Mouse (Mus musculus): ENCODE data around the gene Tnfrsf9. TPM values are rescaled to one million over a fixed set of nuclear protein-coding genes. Genes with fewer than 3 reads are reported as not detected.

Gene Tnfrsf9
- polyA plus RNA-seq, 1 experiment from 2014 or later, result 0.49 TPM

DNA sequence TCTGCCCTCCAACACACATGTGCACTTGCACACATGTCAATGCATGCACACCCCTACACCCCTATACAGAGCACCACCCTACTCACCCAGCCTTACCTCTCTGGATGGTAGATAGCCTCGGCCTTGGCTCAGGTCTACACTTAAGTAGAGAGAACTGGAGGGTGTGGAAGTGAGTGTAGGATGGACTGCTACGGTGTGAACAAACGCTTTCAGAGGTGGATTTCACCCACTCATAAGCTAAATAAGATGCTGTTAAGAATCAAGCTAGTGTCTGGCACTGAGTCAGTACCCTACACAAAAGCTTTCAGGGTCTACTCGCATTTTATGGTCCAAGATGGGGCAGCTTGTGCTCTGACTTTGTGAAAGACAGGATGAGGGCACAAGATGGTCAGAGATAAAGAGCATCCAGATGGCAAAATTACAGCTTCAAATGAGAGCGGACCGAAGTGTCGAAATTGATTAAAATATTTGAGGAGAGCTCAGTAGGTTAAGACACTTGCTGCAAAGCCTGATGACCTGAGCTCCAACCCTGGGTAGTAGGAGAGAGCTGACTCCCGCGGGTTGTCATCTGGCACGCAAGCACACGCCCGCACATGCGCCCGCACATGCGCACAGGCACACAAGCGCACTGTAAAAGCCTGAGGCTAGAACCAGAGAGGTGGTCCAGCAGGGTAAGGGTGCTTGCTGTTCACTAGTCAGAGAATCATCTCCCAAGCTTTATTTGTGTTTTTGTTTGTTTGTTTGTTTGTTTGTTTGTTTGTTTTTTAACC, 23.1 kb downstream of the Tnfrsf9 start:
- H3K27ac ChIP-seq (ENCODE audit: low read length), result no peak overlapping the region
- no peaks in the 10 kb centered on the region for H3K27me3 ChIP-seq (ENCODE audit: control insufficient read depth, insufficient read depth, low read depth, low read length)
- H3K9me3 ChIP-seq (ENCODE audit: control insufficient read depth, low read length), result no peaks in the 10 kb centered on the region
- 74% methylated on average over 16 of the region's 16 CpGs for WGBS
- no peak for ATAC-seq (ENCODE audit: low read depth)
- no peaks in the 10 kb centered on the region for H3K36me3 ChIP-seq (ENCODE audit: control insufficient read depth, insufficient read depth, low read length)
- H3K4me1 ChIP-seq (replicated peaks; ENCODE audit: control insufficient read depth, insufficient read depth, low read length), result no peaks in the 10 kb centered on the region
- H3K4me3 ChIP-seq (ENCODE audit: low read length), result no peak overlapping the region
- H3K4me2 ChIP-seq (ENCODE audit: low read depth, low read length), result peak overlapping the region; percentile 22; the same call in 1 of the 2 replicates
- no peak overlapping the region for H3K9ac ChIP-seq (ENCODE audit: low read length)

DNA sequence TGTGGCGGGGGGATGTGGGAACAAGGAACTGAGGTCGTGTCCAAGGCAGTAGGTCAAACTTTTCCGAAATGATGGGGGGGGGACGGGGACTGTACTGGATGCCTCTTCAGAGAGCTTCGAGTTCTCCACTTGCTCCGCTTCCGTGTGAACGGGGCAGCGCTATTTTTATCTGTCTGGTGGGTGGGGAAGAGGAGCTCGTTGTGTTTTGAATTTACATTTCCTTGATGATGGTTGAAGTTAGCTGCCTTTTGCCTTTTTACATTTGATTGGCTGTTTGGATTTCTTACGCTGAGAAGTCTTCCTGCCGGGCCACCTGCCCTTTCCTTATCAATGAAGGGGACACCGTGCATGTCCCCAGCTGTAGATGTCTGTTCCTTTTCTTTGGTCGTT, 23.7 kb downstream of the Tnfrsf9 start:
- no peak for ATAC-seq (ENCODE audit: low read depth)
- Histone ChIP-seq H3K4me3 (ENCODE audit: low read length) (no peak overlapping the region), H3K4me1 (replicated peaks; ENCODE audit: control insufficient read depth, insufficient read depth, low read length) (no peaks in the 10 kb centered on the region), H3K36me3 (ENCODE audit: control insufficient read depth, insufficient read depth, low read length) (no peaks in the 10 kb centered on the region), H3K4me2 (ENCODE audit: low read depth, low read length) (peak overlapping the region; percentile 22; the same call in 1 of the 2 replicates), H3K9ac (ENCODE audit: low read length) (no peak overlapping the region), H3K27ac (ENCODE audit: low read length) (no peak overlapping the region), H3K27me3 (ENCODE audit: control insufficient read depth, insufficient read depth, low read depth, low read length) (no peaks in the 10 kb centered on the region), H3K9me3 (ENCODE audit: control insufficient read depth, low read length) (no peaks in the 10 kb centered on the region)
- WGBS, result 22% methylated on average over 14 of the region's 14 CpGs

DNA sequence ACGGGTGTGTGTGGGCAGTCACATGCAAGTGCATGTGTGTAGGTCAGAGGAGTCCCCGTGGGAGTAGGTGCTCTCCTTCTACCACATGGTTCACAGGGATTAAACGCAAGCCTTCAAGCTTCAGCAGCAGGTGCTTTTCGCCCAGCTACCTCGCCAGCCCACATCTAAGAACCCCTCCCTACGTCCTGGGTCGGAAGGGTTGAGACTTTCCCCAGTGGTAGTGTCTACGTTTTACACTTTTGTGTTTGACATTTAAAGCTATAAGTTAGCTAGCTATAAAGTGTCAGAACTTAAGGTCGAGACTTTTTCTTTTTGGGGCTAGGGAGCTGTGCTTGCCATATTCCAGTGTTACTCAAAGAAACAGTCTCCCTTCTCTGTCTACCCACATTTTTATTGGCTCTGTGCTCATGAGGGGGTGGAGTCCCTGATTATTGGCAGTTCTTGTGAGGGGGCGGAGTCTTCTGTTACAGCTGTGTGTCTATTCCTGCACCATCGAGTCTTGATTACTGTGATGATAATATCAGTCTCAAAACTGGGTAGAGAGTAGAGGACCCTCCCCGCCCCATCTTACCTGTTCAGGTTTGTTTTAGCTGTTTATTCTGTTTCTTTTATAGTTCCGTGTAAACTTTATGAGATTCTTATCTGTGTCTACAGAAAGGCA, 25.8 kb downstream of the Tnfrsf9 start:
- no peaks in the 10 kb centered on the region for H3K9me3 ChIP-seq (ENCODE audit: control insufficient read depth, low read length)
- no peak overlapping the region for H3K4me2 ChIP-seq (ENCODE audit: low read depth, low read length)
- no peak for ATAC-seq (ENCODE audit: low read depth)

DNA sequence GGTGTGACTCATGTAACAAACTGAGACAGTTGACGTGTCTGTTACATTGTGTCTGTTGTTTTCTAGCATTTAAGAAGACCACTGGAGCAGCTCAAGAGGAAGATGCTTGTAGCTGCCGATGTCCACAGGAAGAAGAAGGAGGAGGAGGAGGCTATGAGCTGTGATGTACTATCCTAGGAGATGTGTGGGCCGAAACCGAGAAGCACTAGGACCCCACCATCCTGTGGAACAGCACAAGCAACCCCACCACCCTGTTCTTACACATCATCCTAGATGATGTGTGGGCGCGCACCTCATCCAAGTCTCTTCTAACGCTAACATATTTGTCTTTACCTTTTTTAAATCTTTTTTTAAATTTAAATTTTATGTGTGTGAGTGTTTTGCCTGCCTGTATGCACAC, 30.3 kb downstream of the Tnfrsf9 start:
- WGBS, result 86% methylated on average over 7 of the region's 7 CpGs
- no peak overlapping the region for H3K4me3 ChIP-seq (ENCODE audit: low read length)
- no peaks in the 10 kb centered on the region for H3K27me3 ChIP-seq (ENCODE audit: control insufficient read depth, insufficient read depth, low read depth, low read length)
- no peak overlapping the region for H3K27ac ChIP-seq (ENCODE audit: low read length)
- no peak overlapping the region for H3K4me2 ChIP-seq (ENCODE audit: low read depth, low read length)
- H3K9ac ChIP-seq (ENCODE audit: low read length), result no peak overlapping the region
- no peaks in the 10 kb centered on the region for H3K36me3 ChIP-seq (ENCODE audit: control insufficient read depth, insufficient read depth, low read length)
- H3K9me3 ChIP-seq (ENCODE audit: control insufficient read depth, low read length), result no peaks in the 10 kb centered on the region
- no peaks in the 10 kb centered on the region for H3K4me1 ChIP-seq (replicated peaks; ENCODE audit: control insufficient read depth, insufficient read depth, low read length)
- ATAC-seq (ENCODE audit: low read depth), result no peak

More for the DNA sequence above, 25.8 kb downstream of the Tnfrsf9 start:
- Histone ChIP-seq H3K27ac (ENCODE audit: low read length) (no peak overlapping the region), H3K4me3 (ENCODE audit: low read length) (no peak overlapping the region), H3K27me3 (ENCODE audit: control insufficient read depth, insufficient read depth, low read depth, low read length) (no peaks in the 10 kb centered on the region), H3K4me1 (replicated peaks; ENCODE audit: control insufficient read depth, insufficient read depth, low read length) (no peaks in the 10 kb centered on the region), H3K9ac (ENCODE audit: low read length) (no peak overlapping the region), H3K36me3 (ENCODE audit: control insufficient read depth, insufficient read depth, low read length) (no peaks in the 10 kb centered on the region)
- 52% methylated on average over 13 of the region's 13 CpGs for WGBS

DNA sequence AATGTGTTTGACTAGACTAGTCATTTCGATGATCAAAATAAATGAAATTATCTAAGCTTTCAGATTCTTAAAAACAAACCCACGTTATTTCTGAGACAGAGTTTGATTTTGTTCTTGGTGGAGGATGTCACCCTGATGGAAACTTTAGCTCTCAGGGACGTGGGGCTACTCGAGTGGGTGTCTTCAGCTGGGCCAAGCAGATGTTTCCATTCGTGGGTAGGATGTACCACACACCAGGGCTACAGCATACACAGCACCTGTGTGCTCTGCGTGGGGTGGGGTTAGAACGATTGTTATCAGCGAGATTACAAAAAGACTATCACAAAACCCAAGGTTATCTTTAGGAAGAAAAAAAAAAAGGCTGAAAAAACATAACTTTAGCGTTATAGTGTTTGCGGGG, 36.6 kb downstream of the Tnfrsf9 start:
- WGBS, result 75% methylated on average over 10 of the region's 10 CpGs
- H3K27me3 ChIP-seq (ENCODE audit: control insufficient read depth, insufficient read depth, low read depth, low read length), result no peaks in the 10 kb centered on the region
- H3K36me3 ChIP-seq (ENCODE audit: control insufficient read depth, insufficient read depth, low read length), result no peaks in the 10 kb centered on the region
- H3K4me2 ChIP-seq (ENCODE audit: low read depth, low read length), result no peak overlapping the region
- H3K9ac ChIP-seq (ENCODE audit: low read length), result no peak overlapping the region
- no peak for ATAC-seq (ENCODE audit: low read depth)
- H3K4me3 ChIP-seq (ENCODE audit: low read length), result no peak overlapping the region
- no peaks in the 10 kb centered on the region for H3K9me3 ChIP-seq (ENCODE audit: control insufficient read depth, low read length)
- no peak overlapping the region for H3K27ac ChIP-seq (ENCODE audit: low read length)
- H3K4me1 ChIP-seq (replicated peaks; ENCODE audit: control insufficient read depth, insufficient read depth, low read length), result no peaks in the 10 kb centered on the region

DNA sequence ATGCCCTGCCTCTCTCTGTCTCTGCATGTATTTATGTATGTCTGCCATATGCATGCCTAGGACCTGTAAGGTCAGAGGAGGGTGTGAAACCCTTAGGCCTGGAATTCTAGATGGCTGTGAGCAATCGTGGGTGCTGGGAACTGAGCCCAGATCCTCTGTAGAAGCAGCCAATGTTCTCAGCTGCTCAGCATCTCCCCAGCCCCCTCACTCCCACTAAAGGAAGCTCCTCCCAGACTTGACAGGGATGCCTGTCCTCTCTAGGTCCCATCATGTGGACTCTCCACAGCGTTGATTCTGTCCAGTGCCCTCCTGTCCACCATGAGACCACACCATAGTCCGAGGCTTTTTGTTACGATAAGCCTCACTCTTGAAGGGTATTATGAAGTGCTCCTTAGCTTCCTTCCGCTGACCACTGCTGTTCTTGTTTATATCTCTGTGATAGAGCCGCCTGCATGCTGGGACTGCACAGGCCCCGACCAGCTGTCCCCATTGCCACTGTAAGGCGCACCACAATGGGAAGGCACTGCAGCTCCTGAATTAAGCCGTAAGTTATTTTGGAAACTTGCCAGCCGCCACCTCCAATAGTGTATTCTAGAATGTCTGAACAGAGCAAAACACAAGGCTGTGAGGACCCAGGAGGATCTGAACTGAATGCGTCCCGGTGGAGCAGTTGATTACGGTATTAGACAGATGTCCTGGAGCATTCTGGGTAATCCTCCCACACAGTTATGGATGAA, 42.2 kb downstream of the Tnfrsf9 start:
- Histone ChIP-seq H3K27me3 (ENCODE audit: control insufficient read depth, insufficient read depth, low read depth, low read length) (no peaks in the 10 kb centered on the region), H3K4me3 (ENCODE audit: low read length) (no peak overlapping the region), H3K4me1 (replicated peaks; ENCODE audit: control insufficient read depth, insufficient read depth, low read length) (no peaks in the 10 kb centered on the region), H3K27ac (ENCODE audit: low read length) (no peak overlapping the region), H3K4me2 (ENCODE audit: low read depth, low read length) (no peak overlapping the region), H3K9ac (ENCODE audit: low read length) (no peak overlapping the region), H3K36me3 (ENCODE audit: control insufficient read depth, insufficient read depth, low read length) (no peaks in the 10 kb centered on the region), H3K9me3 (ENCODE audit: control insufficient read depth, low read length) (no peaks in the 10 kb centered on the region)
- WGBS, result 49% methylated on average over 13 of the region's 13 CpGs
- ATAC-seq (ENCODE audit: low read depth), result peak; percentile 36; the same call in 1 of the 2 replicates

DNA sequence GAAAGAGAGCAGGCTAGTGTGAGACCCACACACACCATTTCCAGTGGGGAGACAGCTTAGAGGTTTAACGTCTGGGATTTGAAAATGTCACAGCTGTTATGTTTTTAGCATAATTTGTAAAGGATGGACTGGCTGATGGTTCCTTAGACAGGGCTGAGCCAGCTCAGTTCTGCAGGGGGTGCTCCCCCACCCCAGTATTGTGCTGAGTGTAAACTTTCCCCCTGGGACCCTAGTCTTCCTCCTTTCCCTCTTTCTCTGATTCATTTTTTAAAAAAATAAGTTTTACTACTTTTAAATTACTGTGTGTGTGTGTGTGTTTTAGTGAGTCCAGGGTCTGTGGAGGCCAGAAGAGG, 42.7 kb downstream of the Tnfrsf9 start:
- no peaks in the 10 kb centered on the region for H3K36me3 ChIP-seq (ENCODE audit: control insufficient read depth, insufficient read depth, low read length)
- WGBS, result 63% methylated on average over 1 of the region's 1 CpGs
- no peak for ATAC-seq (ENCODE audit: low read depth)
- no peak overlapping the region for H3K27ac ChIP-seq (ENCODE audit: low read length)
- no peaks in the 10 kb centered on the region for H3K9me3 ChIP-seq (ENCODE audit: control insufficient read depth, low read length)
- H3K4me1 ChIP-seq (replicated peaks; ENCODE audit: control insufficient read depth, insufficient read depth, low read length), result no peaks in the 10 kb centered on the region
- no peak overlapping the region for H3K4me2 ChIP-seq (ENCODE audit: low read depth, low read length)
- H3K27me3 ChIP-seq (ENCODE audit: control insufficient read depth, insufficient read depth, low read depth, low read length), result no peaks in the 10 kb centered on the region
- H3K9ac ChIP-seq (ENCODE audit: low read length), result no peak overlapping the region
- no peak overlapping the region for H3K4me3 ChIP-seq (ENCODE audit: low read length)

DNA sequence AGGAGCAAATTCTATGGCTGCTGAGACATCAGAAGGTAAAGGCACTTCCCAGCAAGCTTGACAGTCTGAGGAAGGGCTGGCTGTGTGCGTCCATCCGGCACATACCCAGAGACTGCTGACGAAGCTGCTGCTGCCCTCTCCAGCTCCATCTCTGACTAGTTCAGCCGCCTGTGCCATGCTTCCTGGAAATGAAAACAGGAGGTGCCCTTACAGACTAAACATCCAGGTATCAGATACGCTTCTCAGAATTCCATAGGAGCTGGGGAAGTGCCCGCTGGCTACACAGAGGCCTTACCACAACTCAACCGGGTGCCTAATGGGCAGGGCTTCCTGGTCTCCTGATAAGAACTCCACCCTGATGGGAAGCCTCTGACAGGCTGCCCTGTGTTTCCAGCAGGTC, 44.2 kb downstream of the Tnfrsf9 start:
- Histone ChIP-seq H3K9me3 (ENCODE audit: control insufficient read depth, low read length) (no peaks in the 10 kb centered on the region), H3K9ac (ENCODE audit: low read length) (no peak overlapping the region), H3K27ac (ENCODE audit: low read length) (no peak overlapping the region), H3K27me3 (ENCODE audit: control insufficient read depth, insufficient read depth, low read depth, low read length) (no peaks in the 10 kb centered on the region), H3K36me3 (ENCODE audit: control insufficient read depth, insufficient read depth, low read length) (no peaks in the 10 kb centered on the region), H3K4me1 (replicated peaks; ENCODE audit: control insufficient read depth, insufficient read depth, low read length) (no peaks in the 10 kb centered on the region), H3K4me3 (ENCODE audit: low read length) (no peak overlapping the region), H3K4me2 (ENCODE audit: low read depth, low read length) (no peak overlapping the region)
- 76% methylated on average over 7 of the region's 7 CpGs for WGBS
- ATAC-seq (ENCODE audit: low read depth), result no peak

- no peaks in the 10 kb centered on the region for H3K36me3 ChIP-seq (ENCODE audit: control insufficient read depth, insufficient read depth, low read length)
- H3K4me2 ChIP-seq (ENCODE audit: low read depth, low read length), result no peak overlapping the region
- no peaks in the 10 kb centered on the region for H3K27me3 ChIP-seq (ENCODE audit: control insufficient read depth, insufficient read depth, low read depth, low read length)
- H3K4me3 ChIP-seq (ENCODE audit: low read length), result no peak overlapping the region
- no peaks in the 10 kb centered on the region for H3K9me3 ChIP-seq (ENCODE audit: control insufficient read depth, low read length)
- H3K4me1 ChIP-seq (replicated peaks; ENCODE audit: control insufficient read depth, insufficient read depth, low read length), result peaks cover 2% of the 10 kb centered on the region; the same call in 1 of the 2 replicates
- no peak overlapping the region for H3K9ac ChIP-seq (ENCODE audit: low read length)
- H3K27ac ChIP-seq (ENCODE audit: low read length), result no peak overlapping the region
- ATAC-seq (ENCODE audit: low read depth), result 0 out of 2 replicates have a peak, but pooled peaks have one; percentile 31
- 25% methylated on average over 6 of the region's 6 CpGs for WGBS
These were observed 47.9 kb downstream of the Tnfrsf9 start for GRCm38 (mm10) chr4:150962231-150962630.
